ENCODE assay signal across 20 mouse cellular contexts in the genomic region with DNA sequence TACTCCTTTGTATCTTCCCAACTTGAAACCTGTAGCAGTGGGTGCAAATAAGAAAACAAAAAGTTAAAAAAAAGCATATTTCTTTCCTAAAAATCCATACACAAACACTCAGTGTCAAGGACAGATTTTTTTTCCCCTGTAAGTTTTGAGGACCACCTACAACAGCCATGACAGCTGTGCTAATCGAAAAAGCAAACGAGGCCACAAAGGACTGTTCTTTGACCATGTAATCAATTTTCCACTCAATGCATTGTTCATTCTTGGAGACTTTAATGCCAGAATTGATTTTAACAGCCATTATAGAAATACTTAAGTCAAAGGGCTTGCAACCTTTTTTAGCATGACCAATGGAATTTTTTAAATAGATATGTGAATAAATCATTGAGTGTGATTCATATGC.
DNase-seq lines count a peak whose midpoint lies in the region; ATAC-seq and TF ChIP-seq lines count a peak whose summit lies in the region.
"Had no signal": no experiment of that assay in that cellular context is flagged by ENCODE, and none has a peak within 500 bp of the region (broad histone marks: within the 10 kb centered on the region; RNA-seq: fewer than 3 reads in every experiment).

No protein-coding gene starts in this region.

- no peak overlapping the region for H3K4me3 ChIP-seq in embryonic facial prominence, embryonic 14.5 days (ENCODE audit: low read depth, low read length)
- no peak overlapping the region for H3K4me3 ChIP-seq in embryonic facial prominence, embryonic 10.5 days
- no peak overlapping the region for H3K4me3 ChIP-seq in midbrain, embryonic 12.5 days
- H3K4me3 ChIP-seq in midbrain, embryonic 15.5 days, result no peak overlapping the region
- H3K4me3 ChIP-seq in neural tube, embryonic 12.5 days, result no peak overlapping the region
- H3K4me3 ChIP-seq in embryonic fibroblast, embryonic 13.5 days (ENCODE audit: insufficient read depth, low read length), result no peak overlapping the region
- H3K4me3 ChIP-seq in lung, adult 2 months (replicated peaks; ENCODE audit: extremely low read depth, low read depth, low read length), result no peak overlapping the region
- H3K4me3 ChIP-seq: embryonic facial prominence, embryonic 13.5 days; erythroblast, embryonic 14.5 days; forebrain, embryonic 10.5 days; gastrocnemius, adult 2 months; heart, embryonic 12.5 days; hindbrain, embryonic 13.5 days had no signal

- no peak overlapping the region for H3K4me2 ChIP-seq in embryonic facial prominence, embryonic 14.5 days (ENCODE audit: low read depth, low read length)
- no peak overlapping the region for H3K4me2 ChIP-seq in midbrain, embryonic 12.5 days (replicated peaks)
- H3K4me2 ChIP-seq in midbrain, embryonic 15.5 days, result no peak overlapping the region
- H3K4me2 ChIP-seq in neural tube, embryonic 12.5 days (replicated peaks), result no peak overlapping the region
- H3K4me2 ChIP-seq: embryonic facial prominence, embryonic 13.5 days; heart, embryonic 12.5 days; hindbrain, embryonic 13.5 days had no signal

- H3K4me1 ChIP-seq in embryonic facial prominence, embryonic 14.5 days (ENCODE audit: control insufficient read depth, insufficient read depth, low read length), result no peaks in the 10 kb centered on the region
- no peaks in the 10 kb centered on the region for H3K4me1 ChIP-seq in embryonic facial prominence, embryonic 10.5 days
- H3K4me1 ChIP-seq in midbrain, embryonic 12.5 days, result no peaks in the 10 kb centered on the region; the same call in 1 of the 2 replicates
- no peaks in the 10 kb centered on the region for H3K4me1 ChIP-seq in midbrain, embryonic 15.5 days
- H3K4me1 ChIP-seq in neural tube, embryonic 12.5 days, result no peaks in the 10 kb centered on the region
- H3K4me1 ChIP-seq in embryonic fibroblast, embryonic 13.5 days (ENCODE audit: control insufficient read depth, insufficient read depth, low read length), result peaks cover 2% of the 10 kb centered on the region; the same call in 1 of the 2 replicates
- H3K4me1 ChIP-seq in lung, adult 2 months (ENCODE audit: control insufficient read depth, insufficient read depth, low read length), result no peaks in the 10 kb centered on the region
- H3K4me1 ChIP-seq: embryonic facial prominence, embryonic 13.5 days; forebrain, embryonic 10.5 days; hindbrain, embryonic 13.5 days had no signal

- WGBS in embryonic facial prominence, embryonic 14.5 days, result 46% methylated on average over 2 of the region's 2 CpGs
- WGBS in embryonic facial prominence, embryonic 10.5 days, result 47% methylated on average over 2 of the region's 2 CpGs
- 29% methylated on average over 2 of the region's 2 CpGs for WGBS in midbrain, embryonic 12.5 days
- 29% methylated on average over 2 of the region's 2 CpGs for WGBS in midbrain, embryonic 15.5 days
- 17% methylated on average over 2 of the region's 2 CpGs for WGBS in neural tube, embryonic 12.5 days
- WGBS in lung, adult 2 months, result 77% methylated on average over 2 of the region's 2 CpGs

- TF ChIP-seq POLR2A in embryonic fibroblast, embryonic 13.5 days (IDR thresholded peaks at IDR 0.05; ENCODE audit: low read depth, low read length), result no peak
- TF ChIP-seq POLR2A in lung, adult 2 months (IDR thresholded peaks at IDR 0.05; ENCODE audit: borderline replicate concordance, extremely low read depth, low read depth, low read length), result no peak

- no peak for TF ChIP-seq CTCF in embryonic fibroblast, embryonic 13.5 days (IDR thresholded peaks at IDR 0.05; ENCODE audit: borderline replicate concordance, insufficient read depth, low read length)
- no peak for TF ChIP-seq CTCF in lung, adult 2 months (IDR thresholded peaks at IDR 0.05; ENCODE audit: insufficient read depth, low read length)

- no peaks in the 10 kb centered on the region for H3K36me3 ChIP-seq in embryonic facial prominence, embryonic 14.5 days (ENCODE audit: control insufficient read depth, insufficient read depth, low read length)
- no peaks in the 10 kb centered on the region for H3K36me3 ChIP-seq in embryonic facial prominence, embryonic 10.5 days (replicated peaks)
- no peaks in the 10 kb centered on the region for H3K36me3 ChIP-seq in midbrain, embryonic 12.5 days
- no peaks in the 10 kb centered on the region for H3K36me3 ChIP-seq in midbrain, embryonic 15.5 days (replicated peaks)
- H3K36me3 ChIP-seq in neural tube, embryonic 12.5 days, result no peaks in the 10 kb centered on the region
- H3K36me3 ChIP-seq: embryonic facial prominence, embryonic 13.5 days; forebrain, embryonic 10.5 days; heart, embryonic 12.5 days; hindbrain, embryonic 13.5 days had no signal

- H3K27me3 ChIP-seq in embryonic facial prominence, embryonic 14.5 days (replicated peaks; ENCODE audit: control insufficient read depth, insufficient read depth, low read length), result no peaks in the 10 kb centered on the region
- peaks cover 3% of the 10 kb centered on the region; the same call in 1 of the 2 replicates for H3K27me3 ChIP-seq in embryonic facial prominence, embryonic 10.5 days (replicated peaks; ENCODE audit: low read depth, poor library complexity, severe bottlenecking)
- H3K27me3 ChIP-seq in midbrain, embryonic 12.5 days, result peaks cover 44% of the 10 kb centered on the region
- peaks cover 16% of the 10 kb centered on the region for H3K27me3 ChIP-seq in midbrain, embryonic 15.5 days (replicated peaks)
- H3K27me3 ChIP-seq in neural tube, embryonic 12.5 days (replicated peaks), result peaks cover 21% of the 10 kb centered on the region
- H3K27me3 ChIP-seq: embryonic facial prominence, embryonic 13.5 days; heart, embryonic 12.5 days had no signal

- peak; percentile 11 for DNase-seq in embryonic facial prominence, embryonic 14.5 days (ENCODE audit: low spot score)
- DNase-seq in embryonic facial prominence, embryonic 10.5 days (ENCODE audit: low spot score), result no peak
- DNase-seq in neural tube, embryonic 10.5 days (ENCODE audit: extremely low spot score, low spot score), result no peak
- no peak for DNase-seq in lung, adult 2 months
- DNase-seq: adrenal gland, postnatal 10 days; cerebellum, adult 11-12 months; cerebellum, adult 9-10 months; cerebellum, postnatal 25 days; gastrocnemius, adult 2 months; gastrocnemius, postnatal 25 days had no signal

- no peak overlapping the region for H3K27ac ChIP-seq in embryonic facial prominence, embryonic 14.5 days (replicated peaks; ENCODE audit: low read depth, low read length)
- H3K27ac ChIP-seq in embryonic facial prominence, embryonic 10.5 days (replicated peaks), result no peak overlapping the region
- no peak overlapping the region for H3K27ac ChIP-seq in midbrain, embryonic 12.5 days (replicated peaks)
- H3K27ac ChIP-seq in midbrain, embryonic 15.5 days, result no peak overlapping the region
- no peak overlapping the region for H3K27ac ChIP-seq in neural tube, embryonic 12.5 days
- peak overlapping the region; percentile 65; the same call in 1 of the 2 replicates for H3K27ac ChIP-seq in embryonic fibroblast, embryonic 13.5 days (ENCODE audit: insufficient read depth, low read length)
- H3K27ac ChIP-seq: embryonic facial prominence, embryonic 13.5 days; forebrain, embryonic 10.5 days; gastrocnemius, adult 2 months; hindbrain, embryonic 13.5 days had no signal

- H3K9ac ChIP-seq in embryonic facial prominence, embryonic 14.5 days (ENCODE audit: low read depth, low read length), result no peak overlapping the region
- H3K9ac ChIP-seq in midbrain, embryonic 12.5 days (replicated peaks), result no peak overlapping the region
- H3K9ac ChIP-seq in midbrain, embryonic 15.5 days, result no peak overlapping the region
- no peak overlapping the region for H3K9ac ChIP-seq in neural tube, embryonic 12.5 days
- H3K9ac ChIP-seq: embryonic facial prominence, embryonic 13.5 days; heart, embryonic 12.5 days; hindbrain, embryonic 13.5 days had no signal

- no peak for ATAC-seq in embryonic facial prominence, embryonic 14.5 days (ENCODE audit: low read depth)
- ATAC-seq in midbrain, embryonic 12.5 days (ENCODE audit: low FRiP score, low read depth), result peak; percentile 80; the same call in 1 of the 2 replicates
- no peak for ATAC-seq in midbrain, embryonic 15.5 days (replicated peaks)
- peak; percentile 69; the same call in 1 of the 2 replicates for ATAC-seq in neural tube, embryonic 12.5 days (ENCODE audit: low FRiP score, low read depth)
- ATAC-seq: forebrain, embryonic 14.5 days had no signal

- H3K9me3 ChIP-seq in embryonic facial prominence, embryonic 14.5 days (ENCODE audit: control insufficient read depth, low read length), result no peaks in the 10 kb centered on the region
- H3K9me3 ChIP-seq in embryonic facial prominence, embryonic 10.5 days, result no peaks in the 10 kb centered on the region
- no peaks in the 10 kb centered on the region for H3K9me3 ChIP-seq in midbrain, embryonic 12.5 days
- no peaks in the 10 kb centered on the region for H3K9me3 ChIP-seq in midbrain, embryonic 15.5 days
- no peaks in the 10 kb centered on the region for H3K9me3 ChIP-seq in neural tube, embryonic 12.5 days
- H3K9me3 ChIP-seq: embryonic facial prominence, embryonic 13.5 days; forebrain, embryonic 10.5 days; heart, embryonic 12.5 days; hindbrain, embryonic 13.5 days had no signal

Comparison
In these comparisons a context has a peak if more than half of its experiments do, and no peak if none do; other contexts are left out.
1. ATAC-seq: peak in midbrain, embryonic 12.5 days (single experiment) and neural tube, embryonic 12.5 days (single experiment); none in embryonic facial prominence, embryonic 14.5 days (single experiment) and midbrain, embryonic 15.5 days (single experiment).